Mouse (Mus musculus): ENCODE measurements around the gene Eno3. TPM values are rescaled to one million over a fixed set of nuclear protein-coding genes. Genes with fewer than 3 reads are reported as not detected.

Eno3 gene
- 3.4 and 6.5 TPM in 2 replicates for polyA plus RNA-seq (2012)

- TF ChIP-seq GATA1 (IDR thresholded peaks at IDR 0.05; ENCODE audit: low read length): no peak
These were observed at the start of gene Eno3 for GRCm38 (mm10) chr11:70656964-70657363. Gene Eno3 (plus strand): TSS chr11:70657202.

- no peak for TF ChIP-seq GATA1 (IDR thresholded peaks at IDR 0.05; ENCODE audit: low read length)
These were observed 49.4 kb upstream of the Eno3 start for GRCm38 (mm10) chr11:70607611-70608010.

- no peak for TF ChIP-seq GATA1 (IDR thresholded peaks at IDR 0.05; ENCODE audit: low read length)
These were observed 48.5 kb upstream of the Eno3 start for GRCm38 (mm10) chr11:70608381-70609066.

GRCm38 (mm10) chr11:70610752-70611151 lies 46.2 kb upstream of the Eno3 start:
- no peak for TF ChIP-seq GATA1 (IDR thresholded peaks at IDR 0.05; ENCODE audit: low read length)

GRCm38 (mm10) chr11:70612505-70612904 lies 44.5 kb upstream of the Eno3 start:
- no peak for TF ChIP-seq GATA1 (IDR thresholded peaks at IDR 0.05; ENCODE audit: low read length)

GRCm38 (mm10) chr11:70615074-70615473 lies 41.9 kb upstream of the Eno3 start:
- no peak for TF ChIP-seq GATA1 (IDR thresholded peaks at IDR 0.05; ENCODE audit: low read length)

- no peak for TF ChIP-seq GATA1 (IDR thresholded peaks at IDR 0.05; ENCODE audit: low read length)
These were observed 41.4 kb upstream of the Eno3 start, which contains the start of gene 4930544D05Rik for GRCm38 (mm10) chr11:70615516-70616093. Gene 4930544D05Rik (plus strand): TSS chr11:70615848.

GRCm38 (mm10) chr11:70619101-70619500 lies 37.9 kb upstream of the Eno3 start, which contains the start of gene Chrne:
Gene Chrne (minus strand): TSS chr11:70619216.
- no peak for TF ChIP-seq GATA1 (IDR thresholded peaks at IDR 0.05; ENCODE audit: low read length)

GRCm38 (mm10) chr11:70621972-70622814 lies 34.8 kb upstream of the Eno3 start:
- no peak for TF ChIP-seq GATA1 (IDR thresholded peaks at IDR 0.05; ENCODE audit: low read length)

- no peak for TF ChIP-seq GATA1 (IDR thresholded peaks at IDR 0.05; ENCODE audit: low read length)
These were observed 33.8 kb upstream of the Eno3 start for GRCm38 (mm10) chr11:70623053-70623742.

- no peak for TF ChIP-seq GATA1 (IDR thresholded peaks at IDR 0.05; ENCODE audit: low read length)
These were observed 31.5 kb upstream of the Eno3 start for GRCm38 (mm10) chr11:70625473-70625872.

GRCm38 (mm10) chr11:70626877-70627276 lies 30.1 kb upstream of the Eno3 start:
- no peak for TF ChIP-seq GATA1 (IDR thresholded peaks at IDR 0.05; ENCODE audit: low read length)

- TF ChIP-seq GATA1 (IDR thresholded peaks at IDR 0.05; ENCODE audit: low read length): no peak
These were observed 28.6 kb upstream of the Eno3 start for GRCm38 (mm10) chr11:70628431-70628830.

- TF ChIP-seq GATA1 (IDR thresholded peaks at IDR 0.05; ENCODE audit: low read length): no peak
These were observed 27.4 kb upstream of the Eno3 start for GRCm38 (mm10) chr11:70629557-70629956.

GRCm38 (mm10) chr11:70630129-70630528 lies 26.9 kb upstream of the Eno3 start:
- TF ChIP-seq GATA1 (IDR thresholded peaks at IDR 0.05; ENCODE audit: low read length): no peak

GRCm38 (mm10) chr11:70635601-70636000 lies 21.4 kb upstream of the Eno3 start:
- TF ChIP-seq GATA1 (IDR thresholded peaks at IDR 0.05; ENCODE audit: low read length): no peak
